Mouse (Mus musculus): ENCODE results near the gene 9130409I23Rik. TPM values are rescaled to one million over a fixed set of nuclear protein-coding genes. Genes with fewer than 3 reads are reported as not detected.
A peak's percentile ranks its signal among the peaks of the same experiment; 100 is the strongest.

The 9130409I23Rik gene
- total and polyA plus RNA-seq, 2 experiments from 2014 or later = not detected

GRCm38 (mm10) chr1:181037623-181038022 lies 13.4 kb upstream of the 9130409I23Rik start:
- no peak for TF ChIP-seq CTCF (IDR thresholded peaks at IDR 0.05; ENCODE audit: low read depth)
- no peak for TF ChIP-seq EP300 (IDR thresholded peaks at IDR 0.05; ENCODE audit: low read depth)
- DNase-seq (ENCODE audit: low spot score) (no peak), ATAC-seq (ENCODE audit: insufficient read depth, low read depth) (no peak)
- H3K9me3 ChIP-seq (replicated peaks; ENCODE audit: control insufficient read depth, low read length) = no peaks in the 10 kb centered on the region
- 55% methylated on average over 4 of the region's 4 CpGs for WGBS
- H3K27me3 ChIP-seq (ENCODE audit: control insufficient read depth, insufficient read depth, low read length) = no peaks in the 10 kb centered on the region
- no peak overlapping the region for H3K27ac ChIP-seq (ENCODE audit: low read depth)
- H3K4me3 ChIP-seq (ENCODE audit: low read depth, low read length) = no peak overlapping the region
- no peak overlapping the region for H3K9ac ChIP-seq (replicated peaks; ENCODE audit: low read depth, low read length)
- no peaks in the 10 kb centered on the region for H3K36me3 ChIP-seq (replicated peaks; ENCODE audit: control insufficient read depth, insufficient read depth, low read length)
- H3K4me1 ChIP-seq (ENCODE audit: control insufficient read depth, insufficient read depth) = no peaks in the 10 kb centered on the region
- no peak overlapping the region for H3K4me2 ChIP-seq (ENCODE audit: low read depth, low read length)

- H3K4me1 ChIP-seq (ENCODE audit: control insufficient read depth, insufficient read depth) = no peaks in the 10 kb centered on the region
- DNase-seq (ENCODE audit: low spot score) (no peak), ATAC-seq (ENCODE audit: insufficient read depth, low read depth) (no peak)
- no peak overlapping the region for H3K9ac ChIP-seq (replicated peaks; ENCODE audit: low read depth, low read length)
- H3K27me3 ChIP-seq (ENCODE audit: control insufficient read depth, insufficient read depth, low read length) = no peaks in the 10 kb centered on the region
- 6% methylated on average over 4 of the region's 4 CpGs for WGBS
- no peaks in the 10 kb centered on the region for H3K36me3 ChIP-seq (replicated peaks; ENCODE audit: control insufficient read depth, insufficient read depth, low read length)
- TF ChIP-seq CTCF (IDR thresholded peaks at IDR 0.05; ENCODE audit: low read depth) (peak; percentile 79), EP300 (IDR thresholded peaks at IDR 0.05; ENCODE audit: low read depth) (no peak)
- no peaks in the 10 kb centered on the region for H3K9me3 ChIP-seq (replicated peaks; ENCODE audit: control insufficient read depth, low read length)
- H3K4me2 ChIP-seq (ENCODE audit: low read depth, low read length) = no peak overlapping the region
- no peak overlapping the region for H3K4me3 ChIP-seq (ENCODE audit: low read depth, low read length)
- no peak overlapping the region for H3K27ac ChIP-seq (ENCODE audit: low read depth)
Observed at GRCm38 (mm10) chr1:181039652-181040051, 11.4 kb upstream of the 9130409I23Rik start.

GRCm38 (mm10) chr1:181047520-181047919 lies 3.5 kb upstream of the 9130409I23Rik start:
- H3K4me2 ChIP-seq (ENCODE audit: low read depth, low read length) = no peak overlapping the region
- no peak overlapping the region for H3K27ac ChIP-seq (ENCODE audit: low read depth)
- DNase-seq (ENCODE audit: low spot score) = no peak
- no peaks in the 10 kb centered on the region for H3K4me1 ChIP-seq (ENCODE audit: control insufficient read depth, insufficient read depth)
- ATAC-seq (ENCODE audit: insufficient read depth, low read depth) = no peak
- H3K36me3 ChIP-seq (replicated peaks; ENCODE audit: control insufficient read depth, insufficient read depth, low read length) = no peaks in the 10 kb centered on the region
- H3K27me3 ChIP-seq (ENCODE audit: control insufficient read depth, insufficient read depth, low read length) = no peaks in the 10 kb centered on the region
- H3K4me3 ChIP-seq (ENCODE audit: low read depth, low read length) = no peak overlapping the region
- TF ChIP-seq CTCF (IDR thresholded peaks at IDR 0.05; ENCODE audit: low read depth) (no peak), EP300 (IDR thresholded peaks at IDR 0.05; ENCODE audit: low read depth) (no peak)
- 40% methylated on average over 1 of the region's 1 CpGs for WGBS
- H3K9ac ChIP-seq (replicated peaks; ENCODE audit: low read depth, low read length) = no peak overlapping the region
- H3K9me3 ChIP-seq (replicated peaks; ENCODE audit: control insufficient read depth, low read length) = no peaks in the 10 kb centered on the region

- TF ChIP-seq EP300 (IDR thresholded peaks at IDR 0.05; ENCODE audit: low read depth) = no peak
- no peak for TF ChIP-seq CTCF (IDR thresholded peaks at IDR 0.05; ENCODE audit: low read depth)
- no peaks in the 10 kb centered on the region for H3K27me3 ChIP-seq (ENCODE audit: control insufficient read depth, insufficient read depth, low read length)
Observed at GRCm38 (mm10) chr1:181049328-181049842, 1.7 kb upstream of the 9130409I23Rik start.

GRCm38 (mm10) chr1:181052898-181053297 lies 1.9 kb downstream of the 9130409I23Rik start:
- H3K9me3 ChIP-seq (replicated peaks; ENCODE audit: control insufficient read depth, low read length) = no peaks in the 10 kb centered on the region
- H3K9ac ChIP-seq (replicated peaks; ENCODE audit: low read depth, low read length) = no peak overlapping the region
- no peak overlapping the region for H3K4me3 ChIP-seq (ENCODE audit: low read depth, low read length)
- no peaks in the 10 kb centered on the region for H3K27me3 ChIP-seq (ENCODE audit: control insufficient read depth, insufficient read depth, low read length)
- TF ChIP-seq CTCF (IDR thresholded peaks at IDR 0.05; ENCODE audit: low read depth) (no peak), EP300 (IDR thresholded peaks at IDR 0.05; ENCODE audit: low read depth) (no peak)
- no peak for ATAC-seq (ENCODE audit: insufficient read depth, low read depth)
- no peaks in the 10 kb centered on the region for H3K4me1 ChIP-seq (ENCODE audit: control insufficient read depth, insufficient read depth)
- DNase-seq (ENCODE audit: low spot score) = no peak
- H3K4me2 ChIP-seq (ENCODE audit: low read depth, low read length) = no peak overlapping the region
- WGBS = 58% methylated on average over 4 of the region's 4 CpGs
- no peak overlapping the region for H3K27ac ChIP-seq (ENCODE audit: low read depth)
- H3K36me3 ChIP-seq (replicated peaks; ENCODE audit: control insufficient read depth, insufficient read depth, low read length) = no peaks in the 10 kb centered on the region

More at GRCm38 (mm10) chr1:181049328-181049842, 1.7 kb upstream of the 9130409I23Rik start:
- ATAC-seq (ENCODE audit: insufficient read depth, low read depth) (no peak), DNase-seq (ENCODE audit: low spot score) (no peak)
- no peak overlapping the region for H3K4me3 ChIP-seq (ENCODE audit: low read depth, low read length)
- no peaks in the 10 kb centered on the region for H3K9me3 ChIP-seq (replicated peaks; ENCODE audit: control insufficient read depth, low read length)
- H3K4me2 ChIP-seq (ENCODE audit: low read depth, low read length) = no peak overlapping the region
- H3K27ac ChIP-seq (ENCODE audit: low read depth) = no peak overlapping the region
- H3K4me1 ChIP-seq (ENCODE audit: control insufficient read depth, insufficient read depth) = no peaks in the 10 kb centered on the region
- no peaks in the 10 kb centered on the region for H3K36me3 ChIP-seq (replicated peaks; ENCODE audit: control insufficient read depth, insufficient read depth, low read length)
- H3K9ac ChIP-seq (replicated peaks; ENCODE audit: low read depth, low read length) = no peak overlapping the region
